Mouse (Mus musculus) hindlimb bud, embryonic 11.5 days (tissue): ENCODE measurements around the gene Strip2.

Source experiments
- DNase-seq: peaks from one replicate; pipeline ENCODE4 v3.0.0-alpha.2; 2012; ENCODE audit warnings: low read depth, low spot score; ENCODE audit errors: extremely low spot score

Strip2 gene

DNA sequence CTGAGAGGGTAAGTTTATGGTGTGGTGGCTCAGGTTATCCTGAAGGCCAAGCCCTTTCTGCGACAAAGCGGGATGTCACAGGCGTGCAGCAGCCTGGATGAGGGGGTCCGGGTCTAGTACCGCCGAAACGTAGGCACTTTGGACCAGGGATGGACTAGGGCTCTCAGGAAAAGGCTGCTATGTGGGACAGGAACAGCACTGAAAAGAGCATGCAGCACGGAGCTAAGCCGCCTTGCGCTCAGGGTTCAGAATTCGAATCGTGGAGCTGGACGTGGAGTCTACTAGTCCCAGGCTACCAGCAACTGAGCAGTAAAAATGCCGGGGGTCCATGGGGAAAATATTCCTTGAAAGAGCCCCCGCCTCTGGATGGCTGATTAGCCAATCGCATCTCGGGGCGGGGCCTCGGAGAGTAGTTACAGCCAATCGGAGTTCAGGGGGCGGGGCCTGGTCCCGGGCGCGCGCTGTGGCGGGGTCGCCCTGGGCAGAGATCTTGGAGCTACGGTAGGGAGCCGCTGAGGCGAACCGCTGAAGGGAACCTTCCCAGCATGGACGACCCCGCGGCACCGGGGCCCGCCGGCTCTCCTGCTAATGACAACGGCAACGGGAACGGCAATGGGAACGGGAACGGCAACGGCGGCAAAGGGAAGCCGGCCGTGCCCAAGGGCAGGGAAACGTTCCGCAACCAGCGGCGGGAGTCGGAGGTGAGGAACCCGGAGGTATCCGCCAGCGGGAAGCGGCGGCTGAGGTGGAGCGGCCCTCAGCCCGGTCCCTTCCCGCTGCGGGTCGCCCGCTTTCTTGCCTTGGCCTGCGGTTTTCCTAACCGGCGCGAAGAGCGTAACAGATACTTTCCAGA is at the start of gene Strip2:
TSS of gene Strip2 (plus strand) at position 483 of the 853 bp plus-strand sequence.
- DNase-seq: peak; percentile 54

DNA sequence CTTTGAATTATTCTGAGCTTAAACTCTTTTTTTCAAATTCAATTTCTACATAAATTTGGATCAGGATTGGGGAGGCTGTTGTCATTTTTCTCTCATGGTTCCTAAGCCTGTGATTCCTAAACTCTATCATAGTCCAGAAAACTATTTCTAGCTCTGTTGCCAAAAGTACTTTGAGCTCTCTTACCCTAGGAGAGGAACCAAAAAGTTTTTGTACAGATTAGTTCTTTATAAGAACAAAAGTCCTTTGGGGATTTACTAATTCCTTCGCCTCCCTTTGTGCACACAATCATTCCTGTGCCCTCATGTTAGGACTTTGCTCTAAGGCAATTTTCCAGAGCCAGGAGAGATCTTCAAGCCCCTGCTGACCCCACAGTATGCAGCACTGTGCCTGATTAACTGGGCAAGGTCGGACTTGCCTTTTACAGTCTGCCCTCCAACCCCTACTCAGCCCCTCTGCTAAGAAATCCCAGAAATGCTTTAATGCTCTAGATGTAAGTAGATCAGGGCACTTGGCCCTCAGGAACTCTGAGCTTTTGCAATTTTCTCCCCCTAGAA is 48.4 kb upstream of the Strip2 start:
- DNase-seq: no peak

DNA sequence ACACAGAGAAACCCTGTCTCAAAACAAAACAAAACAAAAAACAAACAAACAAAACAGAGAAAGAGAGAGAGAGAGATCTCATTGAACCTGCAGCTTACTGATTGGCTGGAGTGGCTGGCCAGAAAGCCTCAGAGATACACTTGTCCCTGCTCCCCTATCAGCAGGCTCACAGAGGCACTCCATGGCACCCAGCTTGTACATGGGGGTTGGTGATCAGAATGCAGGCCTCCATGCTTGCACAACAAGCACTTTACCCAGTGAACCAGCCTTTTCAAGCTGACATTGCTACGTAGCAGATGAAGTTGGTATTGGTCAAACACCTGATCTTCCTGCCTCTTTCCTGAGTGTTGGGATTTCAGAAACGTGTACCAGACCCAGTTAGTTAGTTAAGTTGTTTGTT is 43.2 kb upstream of the Strip2 start:
- no peak for DNase-seq

DNA sequence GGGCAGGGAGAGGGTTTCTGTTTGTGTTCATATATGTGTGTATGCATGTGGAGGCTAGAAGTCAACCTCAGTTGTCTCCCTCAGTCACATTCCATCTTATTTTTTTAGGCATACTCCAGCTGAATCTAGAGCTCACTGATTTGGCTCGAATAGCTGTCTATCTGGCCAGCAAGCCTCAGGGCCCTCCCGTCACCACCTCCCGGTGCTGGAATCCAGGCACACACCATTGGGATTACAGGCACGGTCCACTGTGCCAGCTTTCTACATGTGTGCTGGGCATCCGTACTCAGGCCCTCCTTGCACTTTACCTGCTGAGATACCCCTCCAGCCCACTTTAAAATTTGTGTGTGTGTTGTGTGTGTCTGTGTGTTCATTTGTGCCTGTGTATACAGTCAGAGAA is 41.2 kb upstream of the Strip2 start:
- DNase-seq: no peak

DNA sequence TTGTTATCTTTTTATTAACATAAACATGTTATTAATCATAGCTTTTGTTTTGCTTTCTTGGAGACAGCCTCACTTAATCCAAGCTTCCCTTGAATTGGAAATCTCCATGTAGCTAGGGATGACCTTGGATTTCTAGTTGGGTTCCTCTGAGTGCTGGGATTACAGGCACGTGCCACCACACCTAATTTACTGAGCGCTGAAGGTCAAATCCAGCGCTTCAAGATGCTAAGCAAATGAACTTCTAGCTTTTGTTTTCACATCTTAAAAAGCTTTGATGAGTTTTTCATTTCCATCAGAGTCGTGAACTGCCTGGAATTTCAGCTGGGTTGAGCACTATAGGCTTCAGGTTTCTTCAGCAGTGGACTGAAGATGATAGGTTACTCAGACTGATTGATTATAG is 40.0 kb upstream of the Strip2 start:
- DNase-seq: no peak

DNA sequence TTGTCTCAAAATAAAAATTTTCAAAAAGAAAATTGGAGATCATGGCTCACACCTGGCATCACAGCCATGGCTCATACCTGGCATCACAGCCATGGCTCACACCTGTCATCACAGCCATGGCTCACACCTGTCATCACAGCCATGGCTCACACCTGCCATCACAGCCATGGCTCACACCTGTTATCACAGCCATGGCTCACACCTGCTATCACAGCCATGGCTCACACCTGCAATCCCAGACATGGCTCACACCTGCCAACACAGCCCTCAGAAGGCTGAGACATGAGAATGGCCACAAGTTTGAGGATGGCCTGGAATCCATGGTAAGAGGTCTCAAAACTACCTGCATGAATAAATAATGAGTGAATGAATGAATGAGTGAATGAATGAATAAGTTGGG is 37.2 kb upstream of the Strip2 start:
- no peak for DNase-seq

DNA sequence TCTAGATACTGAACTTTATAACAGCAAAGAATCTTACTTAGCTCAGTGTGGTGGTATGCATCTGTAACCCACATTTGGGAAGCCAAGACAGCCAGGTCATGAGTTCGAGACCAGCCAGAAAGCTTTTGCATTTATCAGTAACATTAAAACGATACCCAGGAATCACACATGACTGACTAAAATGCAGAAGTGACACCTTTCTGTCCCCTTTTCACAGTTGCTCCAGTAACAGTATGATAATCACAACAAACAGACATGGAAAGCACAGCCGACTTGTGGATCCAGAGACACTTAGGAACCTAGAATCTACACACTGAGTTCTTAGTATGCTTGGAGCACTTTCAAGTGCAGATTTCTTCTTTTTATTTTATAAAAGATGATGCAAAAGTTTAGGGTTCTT is 36.0 kb upstream of the Strip2 start:
- DNase-seq: no peak

DNA sequence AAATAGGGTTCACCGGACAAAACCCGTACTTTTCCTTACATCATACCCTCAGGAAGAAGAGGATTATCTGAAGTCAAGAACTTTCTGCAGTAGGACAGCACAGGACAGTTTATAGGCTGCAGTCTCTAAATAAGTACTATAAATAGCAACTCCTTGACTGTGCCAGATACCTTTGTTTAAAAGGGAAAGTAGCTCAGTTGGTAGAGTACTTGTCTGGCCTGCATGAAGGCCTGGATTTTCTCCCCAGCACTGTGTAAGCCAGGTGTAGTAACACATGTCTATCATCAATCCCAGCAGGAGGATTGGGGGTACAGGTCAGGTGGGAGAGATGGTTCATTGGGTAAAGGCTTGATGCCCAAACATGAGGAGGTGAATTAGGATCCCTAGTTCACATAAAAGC is 34.9 kb upstream of the Strip2 start:
- no peak for DNase-seq

DNA sequence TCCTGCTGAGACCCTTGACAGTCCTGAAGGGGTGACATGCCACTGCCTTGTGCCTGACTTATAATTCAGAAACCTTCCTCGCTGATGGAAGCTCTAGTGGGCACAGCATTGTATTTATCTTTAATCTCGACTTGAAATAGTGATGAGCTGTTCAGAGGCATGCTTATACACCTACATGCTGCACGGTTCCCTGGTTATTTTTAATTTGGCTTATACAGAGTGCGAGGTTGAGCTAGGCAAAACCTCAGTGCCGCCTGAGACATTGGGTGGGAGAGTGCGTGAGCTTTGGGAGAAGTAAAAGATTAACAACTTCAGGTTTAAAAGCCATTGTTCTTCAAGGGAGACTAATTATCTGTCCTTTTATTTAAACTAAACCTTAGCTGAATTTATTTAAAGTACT is 33.9 kb upstream of the Strip2 start:
- no peak for DNase-seq

DNA sequence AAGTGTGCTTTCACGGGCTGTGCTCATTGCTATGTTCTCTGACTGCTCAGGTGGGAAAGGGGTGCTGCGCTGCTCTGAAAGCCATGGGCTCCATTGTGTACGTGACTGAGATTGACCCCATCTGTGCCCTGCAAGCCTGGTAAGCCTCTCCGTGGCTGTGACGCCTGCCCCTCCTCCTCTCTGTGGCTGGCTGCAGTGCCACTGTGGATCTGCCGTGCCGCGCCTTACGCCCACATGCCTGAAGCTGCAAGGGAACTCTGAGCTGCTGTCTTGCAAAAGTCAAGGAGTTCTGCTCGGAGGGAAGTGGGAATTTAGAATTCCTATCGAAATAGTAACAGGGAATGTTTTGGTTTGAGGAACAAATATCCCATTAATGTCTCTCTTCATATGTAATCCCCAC is 25.7 kb upstream of the Strip2 start:
- no peak for DNase-seq

DNA sequence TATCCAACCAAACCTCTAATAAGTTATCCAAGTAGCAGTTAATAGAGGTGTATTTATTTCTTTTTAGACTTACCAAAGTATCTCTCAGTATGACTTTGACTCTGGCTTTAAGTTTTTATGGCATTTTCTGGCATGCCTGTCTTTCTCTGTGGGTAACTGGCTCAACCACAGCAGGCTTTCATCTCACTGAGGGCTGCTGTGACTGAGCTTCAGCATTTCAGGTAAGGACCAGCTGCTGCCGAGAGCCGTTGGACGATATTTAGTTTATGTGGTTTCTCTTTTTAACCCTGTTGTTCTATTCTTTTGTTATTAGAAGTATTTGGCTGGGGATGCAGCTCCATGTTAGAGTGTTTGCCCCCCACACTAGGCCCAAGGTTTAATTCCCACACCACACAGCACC is 19.8 kb upstream of the Strip2 start:
- DNase-seq: no peak

DNA sequence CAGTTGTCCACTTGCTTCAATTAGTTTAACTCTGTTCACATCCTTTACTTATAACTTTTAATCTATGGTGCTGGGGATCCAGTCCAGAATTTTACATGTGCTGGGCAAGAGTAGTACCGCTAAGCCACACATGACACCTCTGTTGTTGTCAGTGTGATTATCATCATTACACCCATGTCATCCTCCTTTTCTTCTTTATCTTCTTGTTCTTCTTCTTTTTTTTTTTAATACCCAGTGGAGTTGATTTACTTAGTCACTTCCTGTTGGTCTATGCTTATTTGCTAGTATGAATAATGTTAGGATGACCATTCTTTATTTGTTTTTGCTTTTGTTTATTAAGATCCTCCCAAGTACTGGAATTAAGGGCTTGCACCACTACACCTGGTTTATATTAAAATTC is 15.4 kb upstream of the Strip2 start:
- no peak for DNase-seq

DNA sequence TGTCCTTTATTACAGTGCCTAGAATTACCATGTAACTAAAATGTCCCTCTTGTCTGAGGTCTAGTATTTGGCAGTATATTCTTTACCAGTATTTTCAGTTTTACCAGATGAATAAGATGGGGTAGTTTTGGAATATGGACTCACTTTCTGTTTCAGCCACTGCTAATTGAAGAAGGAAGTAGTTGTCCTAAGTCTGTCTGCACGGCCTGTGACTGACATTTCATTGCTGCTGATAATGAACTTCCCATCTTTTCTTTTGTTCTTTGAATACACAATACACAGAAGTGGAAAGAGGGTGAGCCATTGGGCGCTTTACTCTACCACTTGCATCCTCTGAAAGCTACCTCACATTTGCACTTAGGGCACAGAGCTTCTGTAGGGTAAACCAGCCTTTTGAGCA is 14.6 kb upstream of the Strip2 start:
- no peak for DNase-seq

DNA sequence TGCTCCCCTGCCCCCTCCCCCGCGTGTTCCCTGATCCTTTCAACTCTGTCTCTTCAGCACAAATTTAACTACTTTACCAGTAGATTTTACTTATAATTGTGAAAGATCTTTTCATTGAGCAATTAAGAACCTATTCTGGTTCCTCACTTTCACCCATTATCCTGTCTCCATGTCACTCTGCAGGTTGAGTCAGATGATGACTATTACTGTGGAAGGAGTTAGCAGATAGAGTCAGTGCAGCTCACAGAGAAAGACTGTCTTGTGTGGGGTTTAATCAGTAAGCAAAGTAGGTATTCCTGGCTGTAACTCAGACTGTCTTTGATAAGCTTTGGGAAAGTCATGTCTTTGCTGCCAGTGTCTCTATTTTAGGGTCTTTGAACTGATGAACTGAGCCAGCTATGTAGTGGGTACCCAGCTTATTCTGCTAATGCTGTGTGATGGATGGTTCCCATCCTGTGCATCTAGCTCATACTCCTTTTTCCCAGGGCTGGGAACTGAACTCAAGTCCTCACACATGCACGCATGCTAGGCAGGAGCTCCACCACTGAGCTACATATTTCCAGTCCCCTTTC is 13.4 kb upstream of the Strip2 start:
- DNase-seq: no peak

DNA sequence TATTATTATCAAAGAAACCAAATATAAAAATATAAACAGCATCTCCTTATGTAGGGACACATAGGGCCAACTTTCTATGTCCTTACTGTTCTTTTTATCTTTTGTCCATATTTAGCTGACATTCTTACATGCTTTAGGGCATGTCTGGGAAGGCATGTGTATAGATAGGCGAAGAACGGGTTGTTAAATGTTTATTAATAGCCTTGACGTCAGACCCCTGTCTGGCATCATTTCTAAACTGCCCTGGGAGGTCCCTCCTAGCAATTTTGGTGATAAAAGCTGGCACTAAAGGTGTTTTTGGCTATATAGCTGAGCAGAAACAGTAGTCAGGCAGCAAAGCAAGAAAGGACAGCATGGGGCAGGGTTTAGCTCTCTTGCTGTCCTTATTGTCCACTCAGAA is 12.5 kb upstream of the Strip2 start:
- no peak for DNase-seq

DNA sequence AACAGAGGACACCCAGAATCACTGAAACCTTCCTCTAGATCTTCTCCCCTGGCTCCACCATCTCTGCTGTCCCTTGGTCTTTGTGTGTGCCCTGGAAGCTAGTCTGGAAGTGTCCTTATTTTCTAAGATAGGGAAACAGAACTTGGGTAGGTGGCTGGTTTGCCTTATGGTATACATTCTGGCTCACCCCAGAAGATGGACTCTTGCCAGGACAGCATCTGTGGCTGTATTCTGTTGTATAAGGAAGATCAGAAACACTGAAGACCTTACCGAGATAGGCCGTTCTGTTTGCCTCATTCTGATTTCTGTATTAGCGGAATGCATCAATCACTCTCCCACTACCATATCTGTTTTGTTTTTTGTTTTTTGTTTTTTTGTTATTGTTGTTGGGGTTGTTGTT is 6.2 kb upstream of the Strip2 start:
- DNase-seq: no peak

DNA sequence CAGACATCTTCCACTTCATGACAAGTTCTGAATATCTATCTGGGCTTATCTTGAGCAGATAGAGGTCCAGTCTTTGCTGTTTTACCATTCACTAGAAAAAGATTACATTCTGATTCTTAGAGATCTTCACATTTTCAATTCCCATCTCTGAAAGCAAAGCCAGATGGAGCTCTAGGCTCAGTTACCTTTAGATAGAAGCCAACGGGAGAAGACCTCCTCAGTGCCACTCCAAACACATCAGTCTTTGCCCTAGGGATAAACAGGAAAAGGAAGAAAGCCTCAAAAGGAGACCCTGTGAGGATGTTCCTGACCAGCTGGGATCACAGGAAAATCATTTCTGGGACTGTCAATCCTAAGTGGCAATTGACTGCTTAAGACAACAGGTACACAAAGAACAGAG is 3.1 kb upstream of the Strip2 start:
- DNase-seq: no peak

DNA sequence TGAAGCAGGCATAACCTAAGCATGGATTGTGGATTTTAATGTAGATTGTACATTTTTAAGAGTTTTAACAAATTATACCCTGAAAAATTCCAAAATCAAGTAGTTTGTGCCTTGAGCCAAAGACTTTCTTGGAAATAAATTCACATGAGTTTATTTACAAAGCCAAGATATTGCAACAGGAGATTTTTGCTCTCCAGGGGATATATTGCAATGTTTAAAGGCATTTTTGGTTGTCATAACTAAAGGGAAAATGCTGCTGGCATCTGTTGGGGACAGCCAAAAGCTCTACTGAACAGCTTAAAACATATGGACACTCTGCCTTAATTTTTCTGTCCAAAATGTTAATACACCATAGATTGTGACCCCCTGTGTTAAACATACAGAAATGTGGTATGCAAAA is 2.7 kb upstream of the Strip2 start:
- no peak for DNase-seq

DNA sequence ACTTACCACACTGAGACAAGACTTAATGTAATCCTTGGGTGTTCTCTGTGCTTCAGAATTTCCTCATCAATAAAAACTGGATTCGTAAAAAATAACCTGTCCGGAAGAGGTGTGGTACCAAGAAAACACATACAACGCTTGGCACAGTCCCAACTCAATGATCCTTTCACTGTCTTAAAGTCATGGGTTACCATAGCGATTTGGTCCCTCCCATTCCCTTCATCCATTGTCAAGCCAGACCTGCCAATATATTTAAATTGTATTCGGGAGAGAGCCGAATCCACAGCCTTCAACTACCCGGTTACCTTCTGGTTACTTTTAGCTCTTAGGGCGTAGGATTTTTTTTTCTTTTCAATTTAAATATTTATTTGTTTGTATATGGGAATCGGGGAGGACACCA is 976 bp upstream of the Strip2 start:
- DNase-seq: no peak

DNA sequence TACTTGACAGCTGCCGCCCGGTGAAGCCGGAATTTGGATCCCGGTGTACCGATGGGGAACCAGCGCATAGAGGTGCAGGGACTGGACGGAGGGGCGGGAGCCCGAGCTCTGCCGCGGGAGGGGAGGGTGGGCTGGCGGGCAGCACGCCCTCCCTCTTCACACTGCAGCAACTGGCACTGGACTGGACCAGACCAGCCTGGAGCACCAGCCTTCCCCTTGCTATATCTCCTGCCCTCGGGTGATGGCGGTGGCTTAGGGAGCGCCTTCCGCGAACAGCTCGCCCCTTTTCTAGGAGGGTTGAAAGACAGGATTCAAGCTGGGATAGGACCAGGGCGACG is 540 bp downstream of the Strip2 start:
- no peak for DNase-seq

DNA sequence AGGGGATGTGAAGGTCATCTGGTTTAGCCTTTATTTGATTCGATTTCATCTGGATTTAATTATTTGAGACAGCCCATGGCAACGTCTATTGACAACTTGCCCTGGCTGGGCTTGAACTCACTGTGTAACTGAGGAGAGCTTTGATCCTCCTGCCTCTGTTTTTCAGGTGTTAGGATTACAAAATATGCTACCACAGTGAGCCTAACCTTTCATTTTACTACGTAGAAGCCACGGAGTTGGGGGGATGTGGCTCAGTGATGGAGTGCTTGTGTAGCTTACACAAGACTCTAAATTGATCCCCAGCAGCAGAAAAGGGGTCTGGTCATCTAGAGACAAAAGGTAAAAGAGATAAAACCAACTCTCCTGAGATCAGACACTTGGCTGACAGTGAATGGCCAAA is 1.1 kb downstream of the Strip2 start:
- DNase-seq: peak; percentile 31

DNA sequence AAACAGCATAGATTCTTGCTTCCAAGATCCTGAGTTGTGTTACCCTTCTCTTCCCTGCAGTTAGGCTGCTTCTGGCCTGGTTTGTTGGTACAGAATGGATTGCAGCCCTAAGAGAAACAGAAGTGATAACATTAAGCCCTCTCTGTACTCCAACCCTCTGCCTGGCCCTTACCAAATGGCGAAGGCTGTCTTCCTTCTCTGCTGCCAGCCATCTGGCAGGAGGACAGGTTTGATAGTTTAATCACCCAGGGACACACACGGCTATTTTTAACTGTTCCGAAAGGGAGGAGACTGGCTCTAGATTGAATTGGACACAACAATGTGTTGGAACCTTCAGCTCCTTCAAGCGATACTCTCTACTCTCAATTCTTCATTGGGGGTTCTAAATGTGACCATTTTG is 6.7 kb downstream of the Strip2 start:
- no peak for DNase-seq
